Mouse (Mus musculus): ENCODE results near the gene Dnal1. TPM values are rescaled to one million over a fixed set of nuclear protein-coding genes. Genes with fewer than 3 reads are reported as not detected.

Gene Dnal1
- polyA plus RNA-seq, 1 experiment from 2014 or later, result 4.0 TPM

DNA sequence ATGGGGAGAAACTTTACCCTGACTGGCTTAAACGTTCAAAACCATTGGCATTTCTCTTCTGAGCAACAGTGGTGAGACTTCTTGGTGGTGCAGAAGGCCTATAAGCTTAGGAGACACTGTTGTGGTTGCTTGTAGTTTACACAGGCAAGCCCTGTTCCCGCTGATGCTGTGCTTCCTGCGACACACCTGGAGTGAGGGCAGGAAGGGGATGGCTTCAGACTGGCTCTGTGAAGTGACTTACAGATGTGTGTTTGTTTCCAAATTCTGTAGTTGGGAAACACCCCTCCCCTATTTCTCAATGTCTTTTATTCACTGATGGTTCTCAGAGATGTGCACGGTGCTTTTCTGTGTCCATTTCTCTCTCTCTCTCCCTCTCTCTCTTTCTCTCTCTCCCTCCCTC lies 26.0 kb downstream of the Dnal1 start:
- H3K36me3 ChIP-seq (ENCODE audit: control insufficient read depth, insufficient read depth), result peaks cover 4% of the 10 kb centered on the region; the same call in 1 of the 2 replicates
- WGBS, result 69% methylated on average over 4 of the region's 4 CpGs
- H3K9me3 ChIP-seq (replicated peaks; ENCODE audit: control insufficient read depth, low read length), result no peaks in the 10 kb centered on the region
- no peak overlapping the region for H3K4me3 ChIP-seq (ENCODE audit: low read length)
- no peaks in the 10 kb centered on the region for H3K27me3 ChIP-seq (ENCODE audit: control insufficient read depth, insufficient read depth, low read length)
- no peaks in the 10 kb centered on the region for H3K4me1 ChIP-seq (ENCODE audit: control insufficient read depth, insufficient read depth, low read length)
- H3K9ac ChIP-seq (ENCODE audit: low read length), result no peak overlapping the region
- no peak overlapping the region for H3K27ac ChIP-seq (ENCODE audit: low read length)
- no peak overlapping the region for H3K4me2 ChIP-seq (ENCODE audit: low read depth, low read length)
- no peak for ATAC-seq (replicated peaks; ENCODE audit: extremely low read depth, insufficient read depth, low FRiP score)

DNA sequence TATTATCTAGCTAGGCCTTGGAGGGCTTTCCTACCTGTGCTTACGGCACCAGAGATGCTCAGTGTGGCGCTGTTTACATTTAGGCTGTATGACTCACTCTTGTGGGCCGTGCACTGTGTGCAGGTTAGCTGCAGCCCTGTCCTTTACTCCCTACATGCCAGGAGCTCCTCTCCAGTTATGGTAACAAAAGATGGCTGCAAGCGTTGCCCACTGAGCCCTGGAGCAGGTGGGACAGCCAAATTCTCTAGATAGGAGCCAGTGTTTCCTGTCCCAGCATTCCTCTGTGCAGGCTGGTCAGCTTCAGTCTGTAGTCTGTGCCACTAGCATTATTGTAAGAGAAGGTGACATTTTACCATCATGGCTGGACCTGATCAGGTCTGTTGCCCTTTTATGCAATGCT lies 27.1 kb downstream of the Dnal1 start:
- H3K27ac ChIP-seq (ENCODE audit: low read length), result no peak overlapping the region
- no peak overlapping the region for H3K4me3 ChIP-seq (ENCODE audit: low read length)
- no peaks in the 10 kb centered on the region for H3K4me1 ChIP-seq (ENCODE audit: control insufficient read depth, insufficient read depth, low read length)
- no peaks in the 10 kb centered on the region for H3K27me3 ChIP-seq (ENCODE audit: control insufficient read depth, insufficient read depth, low read length)
- ATAC-seq (replicated peaks; ENCODE audit: extremely low read depth, insufficient read depth, low FRiP score), result no peak
- H3K9me3 ChIP-seq (replicated peaks; ENCODE audit: control insufficient read depth, low read length), result no peaks in the 10 kb centered on the region
- H3K4me2 ChIP-seq (ENCODE audit: low read depth, low read length), result no peak overlapping the region
- peaks cover under 1% of the 10 kb centered on the region; the same call in 1 of the 2 replicates for H3K36me3 ChIP-seq (ENCODE audit: control insufficient read depth, insufficient read depth)
- H3K9ac ChIP-seq (ENCODE audit: low read length), result no peak overlapping the region
- 76% methylated on average over 4 of the region's 4 CpGs for WGBS

DNA sequence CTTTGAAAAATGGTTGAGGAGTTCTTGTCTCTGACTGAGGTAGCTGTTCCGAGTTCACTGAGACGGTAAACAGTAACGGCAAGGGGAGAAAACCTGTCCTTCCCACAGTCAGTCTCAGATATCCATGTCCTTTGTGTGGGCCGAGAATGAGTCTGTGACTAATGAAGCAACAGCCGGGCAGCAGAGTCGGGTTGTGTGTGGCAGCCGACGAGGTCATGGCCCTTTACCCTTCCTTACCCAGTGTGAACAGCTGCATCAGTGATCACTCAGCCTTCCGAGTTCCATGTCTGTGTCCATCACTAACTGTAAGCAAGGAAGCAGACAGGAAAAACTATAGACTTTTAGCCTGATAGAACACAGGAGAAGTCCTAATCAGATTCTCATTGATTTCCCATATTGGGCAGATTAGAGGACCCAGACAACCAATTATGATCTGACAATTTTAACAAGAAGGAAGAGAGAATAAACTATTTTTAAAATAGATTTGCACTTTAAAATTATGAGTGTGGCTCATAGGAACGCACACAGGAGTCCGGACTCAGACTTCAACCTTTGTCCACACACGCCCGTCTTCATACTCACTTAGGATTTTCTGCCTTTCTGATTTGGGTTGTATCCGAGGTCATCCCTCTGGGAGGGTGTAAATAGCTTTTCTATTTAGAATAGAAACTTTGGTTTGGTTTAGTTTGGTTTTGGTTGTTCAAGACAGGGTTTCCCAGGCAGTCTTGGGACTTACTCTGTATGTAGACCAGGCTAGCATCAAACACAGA lies 28.3 kb downstream of the Dnal1 start:
- no peak for ATAC-seq (replicated peaks; ENCODE audit: extremely low read depth, insufficient read depth, low FRiP score)
- H3K27ac ChIP-seq (ENCODE audit: low read length), result no peak overlapping the region
- no peaks in the 10 kb centered on the region; the same call in 1 of the 2 replicates for H3K36me3 ChIP-seq (ENCODE audit: control insufficient read depth, insufficient read depth)
- no peak overlapping the region for H3K9ac ChIP-seq (ENCODE audit: low read length)
- H3K4me2 ChIP-seq (ENCODE audit: low read depth, low read length), result no peak overlapping the region
- H3K4me3 ChIP-seq (ENCODE audit: low read length), result no peak overlapping the region
- H3K9me3 ChIP-seq (replicated peaks; ENCODE audit: control insufficient read depth, low read length), result no peaks in the 10 kb centered on the region
- no peaks in the 10 kb centered on the region for H3K27me3 ChIP-seq (ENCODE audit: control insufficient read depth, insufficient read depth, low read length)
- 71% methylated on average over 14 of the region's 14 CpGs for WGBS
- H3K4me1 ChIP-seq (ENCODE audit: control insufficient read depth, insufficient read depth, low read length), result no peaks in the 10 kb centered on the region

DNA sequence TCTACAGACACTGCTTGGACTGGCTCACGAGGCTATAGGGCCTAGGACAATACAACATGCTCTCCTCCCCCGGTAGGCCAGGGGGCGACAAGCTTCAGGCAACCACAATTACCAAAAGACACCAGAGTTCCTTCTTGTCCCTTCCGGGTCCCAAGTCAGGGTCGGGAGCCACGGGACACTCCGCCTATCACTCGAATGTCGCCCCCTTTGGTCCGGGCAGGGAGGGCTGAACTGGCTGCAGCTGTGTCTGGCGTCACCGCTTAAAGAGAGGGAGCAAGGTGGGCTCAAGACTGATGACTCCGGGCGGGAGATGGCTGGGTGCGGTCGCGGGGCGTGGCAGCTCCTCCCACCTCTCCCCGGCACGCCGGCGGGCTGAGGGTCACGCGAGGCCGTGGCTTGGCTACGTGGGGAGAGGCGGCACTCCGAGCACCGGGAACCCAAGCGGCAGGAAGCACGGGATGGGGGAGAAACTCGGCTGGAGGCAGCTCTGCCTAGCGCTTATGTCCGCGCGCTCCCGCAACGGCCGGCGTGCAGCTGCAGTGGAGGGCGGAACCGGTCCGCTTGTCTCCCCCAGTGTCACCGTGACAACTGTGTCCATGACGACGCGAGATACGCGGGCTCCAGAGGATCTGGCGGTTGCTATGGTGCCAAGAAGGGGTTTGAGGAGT lies 33.9 kb downstream of the Dnal1 start, which contains the start of gene Pnma1:
Pnma1 (minus strand) TSS at position 536 of the 668 bp plus-strand sequence.
- Histone ChIP-seq H3K27me3 (ENCODE audit: control insufficient read depth, insufficient read depth, low read length) (no peaks in the 10 kb centered on the region), H3K4me1 (ENCODE audit: control insufficient read depth, insufficient read depth, low read length) (peaks cover 24% of the 10 kb centered on the region)

DNA sequence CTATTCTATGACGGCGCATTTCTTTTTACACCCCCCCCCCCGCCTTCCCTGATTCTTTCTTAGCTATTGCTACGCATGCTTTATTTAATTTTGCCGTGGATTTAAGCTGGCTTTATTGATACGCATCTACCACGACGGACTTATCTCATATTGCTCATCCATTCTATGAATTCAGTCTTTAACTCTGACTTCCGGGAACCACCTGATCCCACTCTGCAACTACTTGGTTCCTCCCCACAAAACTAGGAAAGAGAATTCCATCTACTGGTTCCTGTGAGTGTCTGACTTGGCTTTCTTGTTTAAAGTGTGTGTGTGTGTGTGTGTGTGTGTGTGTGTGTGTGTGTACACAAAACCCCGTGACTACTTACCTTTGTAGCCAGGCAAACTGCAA lies 34.5 kb downstream of the Dnal1 start:
- peak overlapping the region; percentile 76 for H3K9ac ChIP-seq (ENCODE audit: low read length)
- 17% methylated on average over 10 of the region's 10 CpGs for WGBS
- peak overlapping the region; percentile 72 for H3K4me3 ChIP-seq (ENCODE audit: low read length)
- H3K27me3 ChIP-seq (ENCODE audit: control insufficient read depth, insufficient read depth, low read length), result no peaks in the 10 kb centered on the region
- H3K27ac ChIP-seq (ENCODE audit: low read length), result no peak overlapping the region
- H3K4me2 ChIP-seq (ENCODE audit: low read depth, low read length), result peak overlapping the region; percentile 98
- H3K9me3 ChIP-seq (replicated peaks; ENCODE audit: control insufficient read depth, low read length), result no peaks in the 10 kb centered on the region
- peaks cover 24% of the 10 kb centered on the region for H3K4me1 ChIP-seq (ENCODE audit: control insufficient read depth, insufficient read depth, low read length)
- peaks cover 17% of the 10 kb centered on the region for H3K36me3 ChIP-seq (ENCODE audit: control insufficient read depth, insufficient read depth)
- no peak for ATAC-seq (replicated peaks; ENCODE audit: extremely low read depth, insufficient read depth, low FRiP score)

More for the DNA sequence above, 33.9 kb downstream of the Dnal1 start, which contains the start of gene Pnma1:
- Histone ChIP-seq H3K4me2 (ENCODE audit: low read depth, low read length) (peak within 1 kb of the TSS; percentile 98), H3K27ac (ENCODE audit: low read length) (no peak within 1 kb of the TSS; the same call in 1 of the 2 replicates), H3K36me3 (ENCODE audit: control insufficient read depth, insufficient read depth) (peaks cover 12% of the 10 kb centered on the region), H3K9ac (ENCODE audit: low read length) (peak within 1 kb of the TSS; percentile 76), H3K9me3 (replicated peaks; ENCODE audit: control insufficient read depth, low read length) (no peaks in the 10 kb centered on the region), H3K4me3 (ENCODE audit: low read length) (peak within 1 kb of the TSS; percentile 72)
- ATAC-seq (replicated peaks; ENCODE audit: extremely low read depth, insufficient read depth, low FRiP score), result peak; percentile 80
- WGBS, result 2% methylated on average over 48 of the region's 50 CpGs

DNA sequence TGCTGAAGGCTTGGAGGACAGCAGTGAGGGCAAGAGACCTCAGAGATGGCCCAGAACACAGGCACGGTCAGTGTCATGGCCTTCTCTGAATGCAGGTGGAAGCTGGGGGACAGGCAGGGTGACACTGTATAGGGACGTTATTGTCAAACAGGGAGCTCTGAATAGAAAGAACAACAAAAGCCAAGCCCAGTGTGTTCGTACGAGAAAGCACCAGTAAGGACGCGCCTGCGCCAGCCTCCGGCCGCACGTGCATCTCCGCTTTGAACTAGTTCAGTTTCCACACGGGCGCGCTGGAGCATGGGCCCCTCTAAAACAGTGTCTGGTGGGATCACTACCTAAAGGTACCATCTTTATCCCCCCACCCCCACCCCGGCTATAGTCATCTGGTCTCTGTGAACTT lies 35.8 kb downstream of the Dnal1 start:
- Histone ChIP-seq H3K4me1 (ENCODE audit: control insufficient read depth, insufficient read depth, low read length) (peaks cover 26% of the 10 kb centered on the region), H3K4me2 (ENCODE audit: low read depth, low read length) (no peak overlapping the region), H3K9me3 (replicated peaks; ENCODE audit: control insufficient read depth, low read length) (no peaks in the 10 kb centered on the region), H3K4me3 (ENCODE audit: low read length) (no peak overlapping the region), H3K27ac (ENCODE audit: low read length) (no peak overlapping the region), H3K36me3 (ENCODE audit: control insufficient read depth, insufficient read depth) (peaks cover 18% of the 10 kb centered on the region), H3K9ac (ENCODE audit: low read length) (no peak overlapping the region), H3K27me3 (ENCODE audit: control insufficient read depth, insufficient read depth, low read length) (no peaks in the 10 kb centered on the region)
- 93% methylated on average over 15 of the region's 15 CpGs for WGBS
- ATAC-seq (replicated peaks; ENCODE audit: extremely low read depth, insufficient read depth, low FRiP score), result no peak

DNA sequence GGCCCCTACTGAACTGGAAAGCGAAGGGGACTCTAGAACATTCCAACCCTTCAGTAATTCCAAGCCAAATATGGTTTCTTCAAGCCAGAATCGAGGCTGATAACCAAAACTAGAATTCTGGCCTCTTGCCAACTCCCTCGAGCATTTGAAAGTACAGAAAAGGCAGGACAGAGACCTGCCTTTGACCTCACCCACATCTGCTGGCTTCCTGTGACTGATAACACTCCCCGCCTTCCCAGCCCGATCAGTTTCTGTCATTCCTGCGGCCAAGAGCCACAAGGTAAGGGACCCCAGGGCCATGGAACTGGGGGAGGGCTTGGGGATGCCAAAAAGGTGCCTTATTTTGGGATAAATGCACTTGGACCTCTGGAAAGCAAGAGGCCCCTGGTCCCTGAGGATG lies 36.8 kb downstream of the Dnal1 start:
- no peak overlapping the region for H3K27ac ChIP-seq (ENCODE audit: low read length)
- no peak overlapping the region for H3K4me2 ChIP-seq (ENCODE audit: low read depth, low read length)
- peaks cover 32% of the 10 kb centered on the region for H3K4me1 ChIP-seq (ENCODE audit: control insufficient read depth, insufficient read depth, low read length)

DNA sequence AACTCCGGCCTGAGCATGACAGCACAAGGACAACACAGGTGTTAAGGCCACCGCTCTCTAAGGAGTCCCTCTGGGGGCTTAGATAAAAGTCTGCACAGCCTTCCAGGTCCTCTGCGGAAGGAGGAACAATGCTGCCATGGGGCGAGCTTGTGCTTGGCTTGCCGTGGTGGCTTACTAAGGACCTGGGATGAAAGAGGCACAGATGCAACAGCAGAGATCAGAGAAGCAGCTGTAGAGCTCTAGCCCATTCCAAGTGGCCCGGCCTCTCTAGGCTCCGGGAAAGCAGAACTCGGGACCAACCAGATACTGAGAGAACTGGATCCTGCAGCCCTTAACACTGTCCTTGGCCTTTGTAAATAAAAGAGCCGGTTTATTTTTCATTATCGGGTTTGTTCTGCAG lies 37.7 kb downstream of the Dnal1 start:
- no peak overlapping the region for H3K27ac ChIP-seq (ENCODE audit: low read length)
- no peak overlapping the region for H3K4me3 ChIP-seq (ENCODE audit: low read length)

More for the DNA sequence above, 36.8 kb downstream of the Dnal1 start:
- H3K9ac ChIP-seq (ENCODE audit: low read length), result no peak overlapping the region
- H3K9me3 ChIP-seq (replicated peaks; ENCODE audit: control insufficient read depth, low read length), result no peaks in the 10 kb centered on the region
- H3K4me3 ChIP-seq (ENCODE audit: low read length), result no peak overlapping the region
- peaks cover 19% of the 10 kb centered on the region for H3K36me3 ChIP-seq (ENCODE audit: control insufficient read depth, insufficient read depth)
- no peak for ATAC-seq (replicated peaks; ENCODE audit: extremely low read depth, insufficient read depth, low FRiP score)
- no peaks in the 10 kb centered on the region for H3K27me3 ChIP-seq (ENCODE audit: control insufficient read depth, insufficient read depth, low read length)
- 15% methylated on average over 6 of the region's 6 CpGs for WGBS

More for the DNA sequence above, 37.7 kb downstream of the Dnal1 start:
- no peaks in the 10 kb centered on the region for H3K27me3 ChIP-seq (ENCODE audit: control insufficient read depth, insufficient read depth, low read length)
- no peak overlapping the region for H3K9ac ChIP-seq (ENCODE audit: low read length)
- H3K4me1 ChIP-seq (ENCODE audit: control insufficient read depth, insufficient read depth, low read length), result peaks cover 34% of the 10 kb centered on the region
- no peak overlapping the region for H3K4me2 ChIP-seq (ENCODE audit: low read depth, low read length)
- ATAC-seq (replicated peaks; ENCODE audit: extremely low read depth, insufficient read depth, low FRiP score), result no peak
- peaks cover 27% of the 10 kb centered on the region for H3K36me3 ChIP-seq (ENCODE audit: control insufficient read depth, insufficient read depth)
- WGBS, result 73% methylated on average over 10 of the region's 10 CpGs
- H3K9me3 ChIP-seq (replicated peaks; ENCODE audit: control insufficient read depth, low read length), result no peaks in the 10 kb centered on the region
